Mouse (Mus musculus) left cerebral cortex, adult 2 months (tissue): ENCODE measurements at regions not wholly inside any gene's neighbourhood (a gene's known extent, or its start where the extent isn't known, plus 50 kb on each side); places are given as distances from the start of the nearest gene placed in this dataset.

Source experiments
- DNase-seq, 2 experiments: peaks; one replicate each; pipeline ENCODE4 v3.0.0; 2021 to 2022; ENCODE audit warnings: low spot score in 2 of 2, mixed read lengths in 1 of 2; ENCODE audit errors: extremely low spot score in 1 of 2
- H3K27ac ChIP-seq: fragments of 200-600 bp; 2 replicates; pipeline ENCODE4 v1.8.1; 2022
- H3K4me3 ChIP-seq: fragments of 200-600 bp; 2 replicates; pipeline ENCODE4 v1.8.1; 2022
- CTCF ChIP-seq: fragments of 200-600 bp; IDR thresholded peaks from 2 replicates; pipeline ENCODE4 v1.8.1; 2022; ENCODE audit warnings: antibody characterized with exemption, mild to moderate bottlenecking, moderate library complexity
- intact Hi-C: fragments of 180-260 bp; cut with DNase I; formaldehyde crosslinking; loops from one replicate; pipeline ENCODE4 v1.15.1; 2025
- microRNA-seq, 2 experiments: library from miRNA; unstranded; fragments of <30 nt; microRNA quantifications; one replicate each; pipeline ENCODE4 v1.2.0; 2021

- TF ChIP-seq CTCF: no peak
- intact Hi-C loops: no loop called here
- DNase-seq: no peak
- Histone ChIP-seq H3K27ac (no peak overlapping the region), H3K4me3 (no peak overlapping the region)
Measured at GRCm38 (mm10) chr4:137121684-137122083, 73.1 kb upstream of the Zbtb40 start.

GRCm38 (mm10) chr4:137120597-137120996 is 72.0 kb upstream of the Zbtb40 start:
- no peak for TF ChIP-seq CTCF
- intact Hi-C loops: no loop called here
- H3K4me3 ChIP-seq: no peak overlapping the region
- H3K27ac ChIP-seq: no peak overlapping the region
- no peak for DNase-seq

- no peak overlapping the region for H3K27ac ChIP-seq
- DNase-seq: no peak
- intact Hi-C loops: no loop called here
- TF ChIP-seq CTCF: no peak
- H3K4me3 ChIP-seq: no peak overlapping the region
Measured at GRCm38 (mm10) chr4:137118332-137118715, 69.7 kb upstream of the Zbtb40 start.

GRCm38 (mm10) chr4:137117471-137118331 is 69.1 kb upstream of the Zbtb40 start:
- intact Hi-C loops: no loop called here
- no peak for TF ChIP-seq CTCF
- H3K4me3 ChIP-seq: 0 out of 2 replicates have a peak overlapping the region, but pooled peaks have one; percentile 7
- H3K27ac ChIP-seq: no peak overlapping the region
- DNase-seq: peak; percentile 20 to 31

- no peak for DNase-seq
- Histone ChIP-seq H3K27ac (no peak overlapping the region), H3K4me3 (no peak overlapping the region)
- intact Hi-C loops: no loop called here
- TF ChIP-seq CTCF: no peak
Measured at GRCm38 (mm10) chr4:137115062-137115461, 66.5 kb upstream of the Zbtb40 start.

GRCm38 (mm10) chr4:137110276-137110675 is 61.7 kb upstream of the Zbtb40 start:
- no peak for TF ChIP-seq CTCF
- H3K27ac ChIP-seq: no peak overlapping the region
- intact Hi-C loops: no loop called here
- no peak for DNase-seq
- no peak overlapping the region for H3K4me3 ChIP-seq

- DNase-seq: no peak
- Histone ChIP-seq H3K4me3 (no peak overlapping the region), H3K27ac (no peak overlapping the region)
- TF ChIP-seq CTCF: no peak
- intact Hi-C loops: no loop called here
Measured at GRCm38 (mm10) chr4:137104447-137105044, 55.9 kb upstream of the Zbtb40 start.

- no peak overlapping the region for H3K27ac ChIP-seq
- TF ChIP-seq CTCF: no peak
- no peak overlapping the region for H3K4me3 ChIP-seq
- no peak for DNase-seq
- intact Hi-C loops: no loop called here
Measured at GRCm38 (mm10) chr4:137101169-137101568, 52.6 kb upstream of the Zbtb40 start.

- DNase-seq: no peak
- no peak overlapping the region for H3K4me3 ChIP-seq
- no peak overlapping the region for H3K27ac ChIP-seq
- intact Hi-C loops: no loop called here
- TF ChIP-seq CTCF: no peak
Measured at GRCm38 (mm10) chr4:137100756-137101155, 52.2 kb upstream of the Zbtb40 start.

Small RNA genes in the stretch of these regions (microRNA-seq; reads per million reads assigned to microRNA genes)
- gene Gm23263: 0 reads per million in 2 experiments
- gene Gm25399: 0 reads per million in 2 experiments
